Mouse (Mus musculus) ovary, postnatal 14 days (tissue): ENCODE measurements around the gene Mok.

Experiments used
- DNase-seq: peaks from one replicate; pipeline ENCODE4 v3.0.0; 2022; ENCODE audit warnings: low spot score

Mok gene

GRCm38 (mm10) chr12:110769660-110770297, 71.0 kb downstream of the Mok start:
- DNase-seq: no peak

- no peak for DNase-seq
Measured at GRCm38 (mm10) chr12:110768562-110768961, 72.2 kb downstream of the Mok start.

- no peak for DNase-seq
Measured at GRCm38 (mm10) chr12:110764531-110764930, 76.2 kb downstream of the Mok start.

- DNase-seq: no peak
Measured at GRCm38 (mm10) chr12:110762321-110762720, 78.4 kb downstream of the Mok start.

GRCm38 (mm10) chr12:110758932-110759331, 81.8 kb downstream of the Mok start:
- DNase-seq: no peak
